Mouse (Mus musculus) limb, embryonic 13.5 days (tissue): Measurements from ENCODE around the gene Ephb1. TPM values are rescaled to one million over a fixed set of nuclear protein-coding genes. Genes with fewer than 3 reads are reported as not detected.

Experiments
- ATAC-seq: fragments of 200-750 bp; cut with Nextera tagmentation; 2 replicates; pipeline ENCODE4 v1.8.0; 2017; ENCODE audit warnings: low read depth, moderate number of reproducible peaks, moderate TSS enrichment; ENCODE audit not compliant: low FRiP score
- H3K27ac ChIP-seq: fragments of 300-500 bp; sonication (generic); 2 replicates; pipeline ENCODE4 v1.5.1; 2015; ENCODE audit warnings: inconsistent platforms, mild to moderate bottlenecking, moderate library complexity
- H3K27me3 ChIP-seq: fragments of 300-500 bp; sonication (generic); 2 replicates; pipeline ENCODE4 v1.6.1; 2015; ENCODE audit warnings: mild to moderate bottlenecking, inconsistent platforms
- H3K36me3 ChIP-seq: fragments of 300-500 bp; sonication (generic); 2 replicates; pipeline ENCODE4 v1.6.1; 2015; ENCODE audit warnings: inconsistent platforms, mild to moderate bottlenecking, moderate library complexity
- H3K4me1 ChIP-seq: fragments of 300-500 bp; sonication (generic); 2 replicates; pipeline ENCODE4 v1.6.1; 2015; ENCODE audit warnings: inconsistent platforms
- H3K4me2 ChIP-seq: fragments of 300-500 bp; sonication (generic); replicated peaks from 2 replicates; pipeline ENCODE4 v1.6.1; 2015; ENCODE audit warnings: inconsistent platforms, mild to moderate bottlenecking, moderate library complexity
- H3K4me3 ChIP-seq: fragments of 300-500 bp; sonication (generic); 2 replicates; pipeline ENCODE4 v1.5.1; 2015; ENCODE audit warnings: moderate library complexity, mild to moderate bottlenecking, inconsistent platforms
- H3K9ac ChIP-seq: fragments of 300-500 bp; sonication (generic); 2 replicates; pipeline ENCODE4 v1.6.1; 2015; ENCODE audit warnings: mild to moderate bottlenecking, inconsistent platforms
- H3K9me3 ChIP-seq: fragments of 300-500 bp; sonication (generic); 2 replicates; pipeline ENCODE4 v1.6.1; 2016; ENCODE audit warnings: inconsistent platforms
- WGBS: fragments of 180-500 bp; shearing (Covaris S2); methylation state at CpG from one replicate; pipeline ENCODE4 v1.1.7; 2015; 5-methylcytosine and 5-hydroxymethylcytosine counted together
- microRNA-seq: library from miRNA; unstranded; fragments of <30 nt; microRNA quantifications from one replicate; pipeline ENCODE4, GENCODE M21; 2016
- polyA plus RNA-seq: library from polyadenylated mRNA; unstranded; fragments of >200 nt; fragmentation: Nextera tagmentation; extraction: Ambion mirVana; gene quantifications from 2 replicates; pipeline ENCODE4 v1.2.1, GENCODE M21; 2015

The Ephb1 gene
- polyA plus RNA-seq, 1 experiment from 2014 or later = 4.2 TPM

DNA sequence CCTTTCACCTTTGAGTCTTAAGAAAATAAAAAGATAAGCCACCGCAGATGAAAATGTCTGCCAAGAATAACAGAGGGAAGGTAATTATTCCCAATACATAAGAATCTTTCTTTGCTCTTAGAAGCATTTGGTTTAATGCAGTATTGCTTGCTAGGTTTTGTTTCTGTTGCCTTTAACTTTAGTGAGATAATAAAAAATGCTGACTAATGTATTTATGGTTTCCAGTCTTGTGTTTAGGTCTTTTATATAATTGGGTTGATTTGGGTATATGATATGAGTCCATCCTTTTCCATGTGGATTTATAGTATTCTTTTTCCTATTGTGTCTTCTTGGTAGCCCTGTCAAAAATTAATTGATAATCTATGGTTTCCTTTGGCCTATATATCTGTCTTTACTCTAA, 456.6 kb downstream of the Ephb1 start:
- Histone ChIP-seq H3K4me1 (no peaks in the 10 kb centered on the region), H3K36me3 (no peaks in the 10 kb centered on the region), H3K27me3 (no peaks in the 10 kb centered on the region), H3K4me3 (no peak overlapping the region), H3K9ac (no peak overlapping the region), H3K4me2 (no peak overlapping the region), H3K9me3 (no peaks in the 10 kb centered on the region), H3K27ac (no peak overlapping the region)
- ATAC-seq = no peak
- WGBS = 91% methylated on average over 1 of the region's 1 CpGs

DNA sequence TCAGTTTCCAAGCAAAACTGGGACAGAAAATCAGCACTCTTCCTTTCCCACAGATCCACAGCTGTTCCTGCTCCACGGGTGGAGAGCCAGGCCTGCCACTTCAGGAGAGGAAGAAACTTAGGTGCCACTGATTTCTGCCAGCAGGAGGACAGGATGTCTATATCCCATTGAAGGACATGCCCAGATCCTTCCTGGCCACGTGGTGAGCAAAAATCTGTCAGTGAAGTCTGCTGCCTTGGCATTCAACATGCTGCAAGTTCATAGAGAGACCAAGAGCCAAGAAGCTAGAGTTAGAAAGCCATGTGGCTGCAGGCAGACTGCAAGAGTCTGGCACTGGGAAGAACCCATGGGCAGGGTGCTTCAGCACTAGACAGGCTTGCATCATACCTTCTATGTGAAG, 471.2 kb downstream of the Ephb1 start:
- 79% methylated on average over 2 of the region's 2 CpGs for WGBS

DNA sequence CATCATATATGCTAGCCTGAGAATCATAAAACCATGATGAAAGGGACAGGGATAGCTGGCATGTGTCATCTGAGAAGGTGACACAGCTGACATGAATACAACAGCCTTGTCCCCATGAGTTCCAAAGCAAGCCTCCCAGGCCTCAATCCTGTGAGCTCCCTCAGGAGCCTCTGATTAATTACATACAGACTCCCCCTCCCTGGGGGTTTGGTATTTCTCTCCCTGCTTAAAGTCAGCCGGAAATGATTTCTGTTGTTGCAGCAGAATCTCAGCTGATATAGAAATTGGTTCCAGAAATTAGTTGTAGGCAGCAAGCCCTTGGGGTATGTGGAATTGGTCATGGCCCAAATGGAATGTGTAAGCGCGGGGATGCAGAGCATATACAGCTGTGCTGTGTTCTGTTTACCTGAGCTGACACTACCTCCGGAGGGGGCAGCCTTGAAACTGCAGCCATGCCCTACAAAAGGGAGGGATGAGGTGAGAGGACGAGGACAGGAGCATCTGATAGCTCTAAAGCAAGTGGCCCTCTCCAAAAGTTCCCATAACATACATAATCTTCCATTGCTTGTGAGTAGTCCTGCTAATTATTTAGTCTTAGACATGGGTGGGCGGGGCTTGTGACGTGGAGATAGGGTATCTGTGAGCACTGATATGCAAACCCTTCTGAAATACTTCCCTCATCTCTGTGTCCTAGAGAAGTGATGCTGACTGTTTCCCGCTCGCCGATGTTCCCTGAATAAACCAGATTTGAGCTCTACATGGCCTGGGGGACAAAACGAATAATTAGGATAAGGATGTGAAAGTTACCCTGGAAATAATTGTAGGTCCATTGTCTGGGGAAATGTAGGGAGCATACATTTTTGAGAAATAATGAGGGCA, 477.1 kb downstream of the Ephb1 start:
- H3K27ac ChIP-seq = no peak overlapping the region
- H3K36me3 ChIP-seq = no peaks in the 10 kb centered on the region
- 59% methylated on average over 11 of the region's 11 CpGs for WGBS
- peaks cover 6% of the 10 kb centered on the region for H3K4me1 ChIP-seq
- H3K27me3 ChIP-seq = no peaks in the 10 kb centered on the region
- H3K9ac ChIP-seq = no peak overlapping the region
- no peak overlapping the region for H3K4me2 ChIP-seq
- ATAC-seq = no peak
- no peaks in the 10 kb centered on the region for H3K9me3 ChIP-seq
- no peak overlapping the region for H3K4me3 ChIP-seq

More for the DNA sequence above, 471.2 kb downstream of the Ephb1 start:
- Histone ChIP-seq H3K27ac (no peak overlapping the region), H3K27me3 (no peaks in the 10 kb centered on the region), H3K4me3 (no peak overlapping the region), H3K4me2 (no peak overlapping the region), H3K9ac (no peak overlapping the region), H3K4me1 (no peaks in the 10 kb centered on the region), H3K36me3 (no peaks in the 10 kb centered on the region), H3K9me3 (no peaks in the 10 kb centered on the region)
- ATAC-seq = no peak

DNA sequence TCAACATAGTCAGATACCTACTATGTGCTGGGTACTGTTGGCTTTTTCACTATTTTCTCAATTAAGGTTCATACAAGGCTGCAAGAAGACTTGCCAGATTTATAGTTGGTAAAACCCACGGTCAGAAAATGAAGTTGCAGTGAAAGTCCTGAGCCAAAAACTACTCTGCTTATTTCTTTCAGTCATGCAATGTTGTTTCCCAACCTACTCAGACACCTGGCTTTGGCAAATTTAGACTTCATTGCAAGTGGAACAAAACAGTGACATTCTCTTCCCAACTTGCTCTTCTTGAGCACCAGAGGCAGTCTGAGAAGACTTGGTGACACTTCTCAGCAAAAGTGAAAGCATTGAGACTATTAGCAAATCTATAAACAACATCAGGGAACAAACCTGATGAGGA, 479.2 kb downstream of the Ephb1 start:
- Histone ChIP-seq H3K9ac (no peak overlapping the region), H3K27me3 (no peaks in the 10 kb centered on the region), H3K27ac (no peak overlapping the region), H3K4me3 (no peak overlapping the region), H3K36me3 (no peaks in the 10 kb centered on the region), H3K4me2 (no peak overlapping the region), H3K9me3 (no peaks in the 10 kb centered on the region), H3K4me1 (peaks cover 6% of the 10 kb centered on the region)
- no peak for ATAC-seq
- 76% methylated on average over 1 of the region's 1 CpGs for WGBS

Small RNA genes within 50 kb of the gene (microRNA-seq; reads per million reads assigned to microRNA genes)
- not detected for gene Mir7243

Other genes with a start within 250 kb of the Ephb1 start
- gene Ky, start 151.1 kb upstream of the Ephb1 start, polyA plus RNA-seq = 0.39 and 1.6 TPM in 2 replicates